Mouse (Mus musculus) lung, postnatal 0 days (tissue): ENCODE results near the gene Fstl1.

ENCODE experiments used
- CTCF ChIP-seq: IDR thresholded peaks from 2 replicates; pipeline ENCODE4 v1.5.1; 2016; ENCODE audit warnings: antibody characterized with exemption, mild to moderate bottlenecking
- EP300 ChIP-seq: IDR thresholded peaks from 2 replicates; pipeline ENCODE4 v1.6.1; 2016; ENCODE audit warnings: antibody characterized with exemption, mild to moderate bottlenecking, control low read depth

GRCm38 (mm10) chr16:37867791-37868505 lies 91.3 kb downstream of the Fstl1 start, which contains the start of gene Lrrc58:
- no peak for TF ChIP-seq CTCF
- TF ChIP-seq EP300, result no peak
